Mouse (Mus musculus) heart, embryonic 16.5 days (tissue): ENCODE results near the gene Ctsh. TPM values are rescaled to one million over a fixed set of nuclear protein-coding genes. Genes with fewer than 3 reads are reported as not detected.
A peak's percentile ranks its signal among the peaks of the same experiment; 100 is the strongest.

Experiments
- ATAC-seq: fragments of 200-750 bp; cut with Nextera tagmentation; replicated peaks from 2 replicates; pipeline ENCODE4 v1.8.0; 2017; ENCODE audit warnings: moderate number of reproducible peaks; ENCODE audit not compliant: insufficient read depth, low FRiP score; ENCODE audit errors: extremely low read depth
- H3K27ac ChIP-seq: fragments of 300-500 bp; sonication (generic); 2 replicates; pipeline ENCODE4 v1.5.1; 2014; ENCODE audit warnings: mild to moderate bottlenecking, low read length, control low read depth, moderate library complexity
- H3K27me3 ChIP-seq: fragments of 300-500 bp; sonication (generic); 2 replicates; pipeline ENCODE4 v1.6.1; 2014; ENCODE audit warnings: low read length, mixed read lengths; ENCODE audit not compliant: control insufficient read depth, insufficient read depth
- H3K36me3 ChIP-seq: fragments of 300-500 bp; sonication (generic); 2 replicates; pipeline ENCODE4 v1.6.1; 2014; ENCODE audit not compliant: control insufficient read depth, insufficient read depth
- H3K4me1 ChIP-seq: fragments of 300-500 bp; sonication (generic); 2 replicates; pipeline ENCODE4 v1.6.1; 2014; ENCODE audit warnings: low read length, mixed read lengths; ENCODE audit not compliant: control insufficient read depth, insufficient read depth
- H3K4me2 ChIP-seq: fragments of 300-500 bp; sonication (generic); 2 replicates; pipeline ENCODE4 v1.6.1; 2014; ENCODE audit warnings: low read depth, mild to moderate bottlenecking, control low read depth, low read length
- H3K4me3 ChIP-seq: fragments of 300-500 bp; sonication (generic); 2 replicates; pipeline ENCODE4 v1.5.1; 2014; ENCODE audit warnings: mild to moderate bottlenecking, control low read depth, low read length
- H3K9ac ChIP-seq: fragments of 300-500 bp; sonication (generic); 2 replicates; pipeline ENCODE4 v1.6.1; 2014; ENCODE audit warnings: low read length, control low read depth
- H3K9me3 ChIP-seq: fragments of 300-500 bp; sonication (generic); replicated peaks from 2 replicates; pipeline ENCODE4 v1.6.1; 2016; ENCODE audit warnings: low read length; ENCODE audit not compliant: control insufficient read depth
- WGBS: fragments of 180-500 bp; shearing (Covaris S2); extraction: QIAGEN DNeasy Blood & Tissue Kit; methylation state at CpG from one replicate; pipeline ENCODE4 v1.1.7; 2014; 5-methylcytosine and 5-hydroxymethylcytosine counted together
- polyA plus RNA-seq: library from polyadenylated mRNA; unstranded; fragments of >200 nt; fragmentation: Nextera tagmentation; extraction: Ambion mirVana; gene quantifications from 2 replicates; pipeline ENCODE4 v1.2.1, GENCODE M21; 2015

The Ctsh gene
- polyA plus RNA-seq, 1 experiment from 2014 or later = 60.9 TPM

GRCm38 (mm10) chr9:90109386-90109785 lies 55.4 kb downstream of the Ctsh start:
- peaks cover 27% of the 10 kb centered on the region for H3K4me1 ChIP-seq
- H3K4me2 ChIP-seq = no peak overlapping the region
- no peak for ATAC-seq
- no peaks in the 10 kb centered on the region for H3K27me3 ChIP-seq
- no peaks in the 10 kb centered on the region for H3K9me3 ChIP-seq
- no peak overlapping the region for H3K27ac ChIP-seq
- peaks cover 7% of the 10 kb centered on the region; the same call in 1 of the 2 replicates for H3K36me3 ChIP-seq
- H3K9ac ChIP-seq = no peak overlapping the region
- H3K4me3 ChIP-seq = no peak overlapping the region
- 55% methylated on average over 6 of the region's 6 CpGs for WGBS

GRCm38 (mm10) chr9:90113151-90113550 lies 59.2 kb downstream of the Ctsh start:
- H3K27me3 ChIP-seq = no peaks in the 10 kb centered on the region
- peak overlapping the region; percentile 100 for H3K9ac ChIP-seq
- H3K27ac ChIP-seq = peak overlapping the region; percentile 100
- H3K9me3 ChIP-seq = no peaks in the 10 kb centered on the region
- H3K4me2 ChIP-seq = peak overlapping the region; percentile 96
- H3K4me1 ChIP-seq = peaks cover 27% of the 10 kb centered on the region
- peak overlapping the region; percentile 96 for H3K4me3 ChIP-seq
- under 1% methylated on average over 13 of the region's 13 CpGs for WGBS
- ATAC-seq = no peak
- no peaks in the 10 kb centered on the region; the same call in 1 of the 2 replicates for H3K36me3 ChIP-seq

GRCm38 (mm10) chr9:90113651-90114566 lies 60.0 kb downstream of the Ctsh start:
- WGBS = under 1% methylated on average over 80 of the region's 82 CpGs
- Histone ChIP-seq H3K9me3 (no peaks in the 10 kb centered on the region), H3K4me2 (peak overlapping the region; percentile 96), H3K4me3 (peak overlapping the region; percentile 96), H3K9ac (peak overlapping the region; percentile 100), H3K4me1 (peaks cover 27% of the 10 kb centered on the region), H3K36me3 (no peaks in the 10 kb centered on the region; the same call in 1 of the 2 replicates), H3K27ac (peak overlapping the region; percentile 100), H3K27me3 (no peaks in the 10 kb centered on the region)
- ATAC-seq = peak; percentile 72

- peak; percentile 97 for ATAC-seq
- Histone ChIP-seq H3K9ac (peak within 1 kb of the TSS; percentile 100), H3K4me2 (peak within 1 kb of the TSS; percentile 96), H3K4me3 (peak within 1 kb of the TSS; percentile 96), H3K27me3 (no peaks in the 10 kb centered on the region), H3K4me1 (peaks cover 25% of the 10 kb centered on the region), H3K9me3 (no peaks in the 10 kb centered on the region), H3K36me3 (no peaks in the 10 kb centered on the region), H3K27ac (peak within 1 kb of the TSS; percentile 100)
- WGBS = 1% methylated on average over 40 of the region's 40 CpGs
These were observed 60.8 kb downstream of the Ctsh start, which contains the start of gene Morf4l1 for GRCm38 (mm10) chr9:90114567-90115307. TSS of gene Morf4l1 (minus strand) at chr9:90114774.

- H3K27me3 ChIP-seq = no peaks in the 10 kb centered on the region
- peak overlapping the region; percentile 68 for H3K4me2 ChIP-seq
- H3K4me3 ChIP-seq = peak overlapping the region; percentile 96
- H3K36me3 ChIP-seq = no peaks in the 10 kb centered on the region
- peak overlapping the region; percentile 71 for H3K9ac ChIP-seq
- no peak for ATAC-seq
- H3K4me1 ChIP-seq = peaks cover 20% of the 10 kb centered on the region
- no peaks in the 10 kb centered on the region for H3K9me3 ChIP-seq
- H3K27ac ChIP-seq = no peak overlapping the region
These were observed 61.4 kb downstream of the Ctsh start for GRCm38 (mm10) chr9:90115308-90115700.

- H3K9ac ChIP-seq = no peak overlapping the region
- H3K4me3 ChIP-seq = no peak overlapping the region
- H3K4me1 ChIP-seq = peaks cover 11% of the 10 kb centered on the region
- no peak overlapping the region for H3K4me2 ChIP-seq
- H3K27ac ChIP-seq = no peak overlapping the region
- H3K36me3 ChIP-seq = no peaks in the 10 kb centered on the region
- no peak for ATAC-seq
- H3K27me3 ChIP-seq = no peaks in the 10 kb centered on the region; the same call in 1 of the 2 replicates
- no peaks in the 10 kb centered on the region for H3K9me3 ChIP-seq
These were observed 63.3 kb downstream of the Ctsh start for GRCm38 (mm10) chr9:90117234-90117633.

- peaks cover 17% of the 10 kb centered on the region for H3K4me1 ChIP-seq
- no peaks in the 10 kb centered on the region for H3K36me3 ChIP-seq
- no peak overlapping the region for H3K27ac ChIP-seq
- H3K27me3 ChIP-seq = no peaks in the 10 kb centered on the region; the same call in 1 of the 2 replicates
- H3K9me3 ChIP-seq = no peaks in the 10 kb centered on the region
- no peak overlapping the region for H3K4me3 ChIP-seq
- WGBS = 63% methylated on average over 4 of the region's 4 CpGs
- H3K4me2 ChIP-seq = no peak overlapping the region
- H3K9ac ChIP-seq = no peak overlapping the region
- no peak for ATAC-seq
These were observed 68.3 kb downstream of the Ctsh start for GRCm38 (mm10) chr9:90122246-90122740.

GRCm38 (mm10) chr9:90124156-90124872 lies 70.4 kb downstream of the Ctsh start:
- Histone ChIP-seq H3K27ac (0 out of 2 replicates have a peak overlapping the region, but pooled peaks have one; percentile 5), H3K4me3 (no peak overlapping the region), H3K4me1 (peaks cover 20% of the 10 kb centered on the region), H3K9ac (no peak overlapping the region), H3K4me2 (peak overlapping the region; percentile 23; the same call in 1 of the 2 replicates), H3K36me3 (no peaks in the 10 kb centered on the region), H3K9me3 (no peaks in the 10 kb centered on the region), H3K27me3 (no peaks in the 10 kb centered on the region; the same call in 1 of the 2 replicates)
- 48% methylated on average over 11 of the region's 11 CpGs for WGBS
- ATAC-seq = no peak
